Mouse (Mus musculus): Measurements from ENCODE around the gene Madd.
"Not testable (repeated sequence)": the region's sequence is repeated elsewhere in the genome, so short reads cannot be mapped to it uniquely, and the experiment has no call there.

Gene Madd

GRCm38 (mm10) chr2:91121497-91121896 is 62.1 kb downstream of the Madd start:
- DNase-seq: no peak

GRCm38 (mm10) chr2:91121011-91121410 is 62.6 kb downstream of the Madd start:
- no peak for DNase-seq

GRCm38 (mm10) chr2:91120261-91120671 is 63.4 kb downstream of the Madd start:
- DNase-seq: no peak

GRCm38 (mm10) chr2:91119551-91119950 is 64.1 kb downstream of the Madd start:
- DNase-seq: no peak

- no peak for DNase-seq
Observed at GRCm38 (mm10) chr2:91119061-91119460, 64.6 kb downstream of the Madd start.

GRCm38 (mm10) chr2:91118647-91119046 is 65.0 kb downstream of the Madd start:
- no peak for DNase-seq

- no peak for DNase-seq
Observed at GRCm38 (mm10) chr2:91117585-91118275, 65.9 kb downstream of the Madd start, which contains the start of gene Mybpc3. Mybpc3 (plus strand) TSS chr2:91118144.

- no peak for DNase-seq
Observed at GRCm38 (mm10) chr2:91116842-91117241, 66.8 kb downstream of the Madd start.

GRCm38 (mm10) chr2:91115578-91115970 is 68.1 kb downstream of the Madd start:
- no peak for DNase-seq

GRCm38 (mm10) chr2:91114781-91115577 is 68.7 kb downstream of the Madd start:
- DNase-seq: peak; percentile 94 to 99

GRCm38 (mm10) chr2:91113852-91114251 is 69.8 kb downstream of the Madd start:
- DNase-seq: no peak

- DNase-seq: no peak
Observed at GRCm38 (mm10) chr2:91113334-91113733, 70.3 kb downstream of the Madd start.

- DNase-seq: peak; percentile 46 to 69
Observed at GRCm38 (mm10) chr2:91112491-91112890, 71.1 kb downstream of the Madd start.

GRCm38 (mm10) chr2:91111832-91112231 is 71.8 kb downstream of the Madd start:
- not testable (repeated sequence) for DNase-seq

GRCm38 (mm10) chr2:91110429-91110828 is 73.2 kb downstream of the Madd start:
- no peak for DNase-seq

- no peak for DNase-seq
Observed at GRCm38 (mm10) chr2:91109807-91110385, 73.7 kb downstream of the Madd start.

GRCm38 (mm10) chr2:91109241-91109640 is 74.4 kb downstream of the Madd start:
- no peak for DNase-seq

GRCm38 (mm10) chr2:91108156-91108555 is 75.5 kb downstream of the Madd start:
- no peak for DNase-seq

GRCm38 (mm10) chr2:91101124-91101740 is 82.4 kb downstream of the Madd start:
- DNase-seq: peak; percentile 81 to 92

GRCm38 (mm10) chr2:91098156-91098555 is 85.5 kb downstream of the Madd start:
- DNase-seq: no peak

- no peak for DNase-seq
Observed at GRCm38 (mm10) chr2:91097015-91097414, 86.6 kb downstream of the Madd start.

- no peak for DNase-seq
Observed at GRCm38 (mm10) chr2:91096524-91096923, 87.1 kb downstream of the Madd start.

GRCm38 (mm10) chr2:91090827-91091226 is 92.8 kb downstream of the Madd start:
- DNase-seq: no peak

Measured in kidney, adult 8-10 months (tissue).